Mouse (Mus musculus) liver, embryonic 14 days (tissue): ENCODE results near the gene Olfr547. TPM values are rescaled to one million over a fixed set of nuclear protein-coding genes. Genes with fewer than 3 reads are reported as not detected.

Source experiments
- polyA plus RNA-seq: library from polyadenylated mRNA; depleted of rRNA; stranded (reverse); fragments of >200 nt; gene quantifications from 2 replicates; pipeline ENCODE4 v1.2.3, GENCODE M21; 2012; rRNA removed

Olfr547 gene
- polyA plus RNA-seq = not detected in 2 replicates

DNA sequence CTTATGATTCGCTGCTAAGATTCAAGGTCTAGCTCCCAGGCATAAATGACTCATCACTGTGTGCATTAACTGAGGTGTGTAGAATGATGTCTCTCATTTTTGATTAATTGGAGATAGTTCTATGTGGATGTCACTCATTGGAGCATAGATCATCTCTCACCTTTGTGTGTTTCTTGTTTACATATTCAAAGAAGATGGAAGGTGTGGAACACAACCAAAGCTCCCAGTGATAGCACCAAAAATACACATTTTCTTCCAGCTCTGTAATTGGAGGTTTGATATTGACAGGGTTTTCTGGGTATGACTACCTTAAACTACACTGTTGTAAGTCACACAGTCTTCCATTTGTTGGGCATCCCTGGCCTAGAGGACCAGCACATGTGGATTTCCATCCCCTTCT is at the start of gene Olfr547:
Gene Olfr547 (plus strand): TSS at position 301 of the 400 bp plus-strand sequence.

DNA sequence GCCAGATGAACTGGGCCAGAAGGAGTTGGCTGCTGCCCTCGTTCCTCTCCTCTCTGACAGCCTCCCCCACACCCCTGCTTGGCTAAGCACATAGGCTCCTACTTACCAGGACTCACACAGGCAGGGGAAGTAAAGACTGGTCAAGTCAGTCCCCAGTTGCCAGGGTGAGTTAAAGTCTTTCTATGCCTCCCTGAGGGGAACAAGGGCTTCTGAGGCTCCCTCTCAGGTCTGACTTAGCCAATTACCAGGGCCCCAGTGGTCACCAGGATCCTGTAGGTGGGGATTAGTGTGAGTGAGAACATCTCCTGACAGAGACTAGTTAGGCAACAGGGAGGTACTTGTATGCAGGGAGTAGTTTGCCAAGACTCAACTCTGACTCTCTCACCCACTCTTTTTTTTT is 46.4 kb upstream of the Olfr547 start, which contains the start of gene Olfr544:
Gene Olfr544 (minus strand): TSS at position 153 of the 400 bp plus-strand sequence.

DNA sequence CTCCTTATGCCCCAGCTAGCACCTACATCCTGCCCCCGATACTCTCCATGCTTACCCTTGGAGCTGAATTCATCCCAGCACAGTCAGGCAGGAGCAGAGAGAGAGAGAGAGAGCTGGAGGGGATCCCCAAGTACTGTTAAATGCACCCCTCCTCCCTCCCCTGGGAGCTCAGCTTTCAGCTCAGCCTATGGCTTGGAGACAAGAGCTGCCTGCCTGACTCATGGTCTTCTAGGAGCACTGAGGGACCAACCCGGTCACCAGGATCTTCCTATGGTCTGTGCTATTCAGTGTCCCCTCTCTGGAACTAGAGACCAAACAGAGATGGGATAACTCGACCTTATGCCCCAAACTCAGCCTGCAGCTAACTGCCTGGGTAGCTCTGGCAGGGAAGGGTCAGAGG is 35.1 kb upstream of the Olfr547 start, which contains the start of gene Olfr545:
Gene Olfr545 (minus strand): TSS at position 101 of the 400 bp plus-strand sequence.

GRCm38 (mm10) chr7:102540596-102540995 is 6.0 kb downstream of the Olfr547 start, which contains the start of gene Olfr548-ps1:
Gene Olfr548-ps1 (plus strand): TSS chr7:102540896.

GRCm38 (mm10) chr7:102549570-102549969 is 15.0 kb downstream of the Olfr547 start, which contains the start of gene Olfr549:
Gene Olfr549 (plus strand): TSS chr7:102549870.

DNA sequence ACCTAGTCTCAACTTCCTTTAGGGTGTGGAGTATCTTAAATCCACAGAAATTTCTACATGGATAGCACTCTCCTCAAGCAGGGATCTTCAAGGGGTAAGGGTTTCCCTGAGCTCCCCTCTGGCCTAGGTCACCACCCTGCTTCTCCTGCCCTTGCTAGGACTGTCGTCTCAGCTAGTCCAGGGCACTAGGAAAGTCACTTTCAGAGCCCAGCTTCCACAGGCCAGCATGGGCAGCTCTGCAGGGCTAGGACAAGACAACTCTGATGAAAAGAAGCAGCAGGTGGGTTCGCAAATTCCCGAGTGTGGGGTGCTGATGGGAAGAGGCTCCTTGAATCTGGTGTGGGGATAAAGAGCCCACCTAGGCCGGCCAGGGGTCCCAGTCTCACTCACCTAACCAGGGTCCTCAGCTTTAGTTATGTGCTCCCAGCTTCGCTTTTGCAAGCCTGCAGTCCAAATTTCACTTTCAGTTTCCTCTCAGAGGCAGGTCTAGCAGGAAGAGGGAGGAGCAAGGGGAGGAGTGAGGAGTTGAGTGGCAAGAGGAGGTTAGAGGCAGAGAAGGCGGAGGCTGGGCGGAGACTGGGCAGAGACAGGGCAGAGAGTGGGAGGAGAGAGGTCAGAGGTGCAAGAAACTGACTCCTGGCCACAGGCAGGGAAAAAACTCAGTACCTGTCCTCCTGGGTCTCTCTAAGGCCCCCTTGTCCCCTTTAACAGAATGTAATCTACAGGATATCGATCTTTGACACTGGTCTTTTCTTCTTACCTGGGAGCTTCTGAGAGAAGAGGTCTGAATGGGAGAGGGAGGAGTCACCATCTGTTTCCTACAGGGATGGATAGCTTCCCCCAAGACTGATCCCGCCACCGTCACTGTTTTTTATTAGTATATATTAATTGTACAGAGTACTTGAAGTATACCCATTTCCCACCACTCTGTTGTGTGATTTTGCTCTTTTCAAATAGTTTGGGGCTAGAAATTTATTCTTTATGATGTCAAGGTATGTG is 30.7 kb downstream of the Olfr547 start, which contains the start of gene Trim21:
Gene Trim21 (minus strand): TSS at position 488 of the 999 bp plus-strand sequence.

GRCm38 (mm10) chr7:102571142-102571541 is 36.6 kb downstream of the Olfr547 start, which contains the start of gene Olfr550:
Gene Olfr550 (plus strand): TSS chr7:102571442.

Other genes starting within 250 kb of the Olfr547 start
- 127 and 130 TPM in 2 replicates for gene Rrm1, start 93.1 kb upstream of the Olfr547 start, polyA plus RNA-seq
- gene Olfr543, start 53.1 kb upstream of the Olfr547 start, polyA plus RNA-seq = not detected in 2 replicates
- gene Olfr544, start 46.4 kb upstream of the Olfr547 start, polyA plus RNA-seq = not detected in 2 replicates
- not detected in 2 replicates for gene Olfr545, start 35.2 kb upstream of the Olfr547 start, polyA plus RNA-seq
- gene Olfr548-ps1, start 6.1 kb downstream of the Olfr547 start, polyA plus RNA-seq = not detected in 2 replicates
- not detected in 2 replicates for gene Olfr549, start 15.1 kb downstream of the Olfr547 start, polyA plus RNA-seq
- gene Trim21, start 30.7 kb downstream of the Olfr547 start, polyA plus RNA-seq = 3.5 and 4.1 TPM in 2 replicates
- not detected in 2 replicates for gene Olfr550, start 36.7 kb downstream of the Olfr547 start, polyA plus RNA-seq
- gene Olfr551, start 57.1 kb downstream of the Olfr547 start, polyA plus RNA-seq = not detected in 2 replicates
- gene Olfr552, start 63.0 kb downstream of the Olfr547 start, polyA plus RNA-seq = not detected in 2 replicates
- gene Olfr553, start 83.5 kb downstream of the Olfr547 start, polyA plus RNA-seq = not detected in 2 replicates
- gene Olfr554, start 103.7 kb downstream of the Olfr547 start, polyA plus RNA-seq = not detected in 2 replicates
- not detected in 2 replicates for gene Olfr555, start 124.1 kb downstream of the Olfr547 start, polyA plus RNA-seq
- not detected in 2 replicates for gene Olfr556, start 130.2 kb downstream of the Olfr547 start, polyA plus RNA-seq
- gene Trim68, start 152.6 kb downstream of the Olfr547 start, polyA plus RNA-seq = 2.0 and 2.5 TPM in 2 replicates
- gene Olfr557, start 161.2 kb downstream of the Olfr547 start, polyA plus RNA-seq = not detected in 2 replicates
- gene Olfr558, start 167.5 kb downstream of the Olfr547 start, polyA plus RNA-seq = not detected in 2 replicates
- gene Olfr33, start 184.3 kb downstream of the Olfr547 start, polyA plus RNA-seq = not detected in 2 replicates
- not detected in 2 replicates for gene Olfr559, start 192.7 kb downstream of the Olfr547 start, polyA plus RNA-seq
- gene Olfr560, start 224.6 kb downstream of the Olfr547 start, polyA plus RNA-seq = not detected in 2 replicates
- 0.01 and 0.15 TPM in 2 replicates for gene Olfr78, start 224.7 kb downstream of the Olfr547 start, polyA plus RNA-seq
- 0.05 TPM in 1 of 2 replicates, not detected in the other for gene Olfr561, start 236.5 kb downstream of the Olfr547 start, polyA plus RNA-seq